ENCODE assay signal across 22 mouse cellular contexts in the genomic region with DNA sequence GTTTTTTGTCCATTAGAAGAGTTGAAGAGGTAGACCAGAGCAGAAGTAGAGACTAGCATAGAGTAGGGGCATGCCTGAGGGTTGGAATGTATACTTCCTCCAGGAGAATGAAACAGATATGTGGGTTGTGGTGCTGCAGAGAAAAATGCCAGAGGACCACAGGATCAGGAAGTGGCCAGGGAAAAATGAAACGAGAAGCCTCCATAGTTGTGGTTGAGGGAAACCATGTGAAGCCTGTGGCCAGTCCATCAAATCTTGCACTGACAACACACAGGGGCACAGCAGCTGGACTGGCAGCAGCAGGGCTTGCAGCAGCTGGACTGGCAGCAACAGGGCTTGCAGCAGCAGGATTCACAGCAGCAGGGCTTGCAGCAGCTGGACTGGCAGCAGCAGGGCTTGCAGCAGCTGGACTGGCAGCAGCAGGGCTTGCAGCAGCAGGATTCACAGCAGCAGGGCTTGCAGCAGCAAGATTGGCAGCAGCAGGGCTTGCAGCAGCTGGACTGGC. TPM values are rescaled to one million over a fixed set of nuclear protein-coding genes. Genes with fewer than 3 reads are reported as not detected.
DNase-seq lines count a peak whose midpoint lies in the region; ATAC-seq and TF ChIP-seq lines count a peak whose summit lies in the region.
"Not testable (repeated sequence)": the region's sequence is repeated elsewhere in the genome, so short reads cannot be mapped to it uniquely, and the experiment has no call there.
"Had no signal": no experiment of that assay in that cellular context is flagged by ENCODE, and none has a peak within 500 bp of the region (broad histone marks: within the 10 kb centered on the region; RNA-seq: fewer than 3 reads in every experiment).

No protein-coding gene starts in this region.

- not testable (repeated sequence) for H3K9me3 ChIP-seq in embryonic facial prominence, embryonic 14.5 days (ENCODE audit: control insufficient read depth, low read length)

- not testable (repeated sequence) for H3K27me3 ChIP-seq in C2C12 (ENCODE audit: control insufficient read depth, insufficient read depth, insufficient read length); embryonic facial prominence, embryonic 14.5 days (replicated peaks; ENCODE audit: control insufficient read depth, insufficient read depth, low read length); myocyte (ENCODE audit: control insufficient read depth, insufficient read depth, insufficient read length)

- H3K4me1 ChIP-seq in embryonic facial prominence, embryonic 14.5 days (ENCODE audit: control insufficient read depth, insufficient read depth, low read length) = not testable (repeated sequence)

- DNase-seq in 3T3-L1 (ENCODE audit: low read depth, low spot score) = peak; percentile 79
- DNase-seq in embryonic facial prominence, embryonic 14.5 days (ENCODE audit: low spot score) = peak; percentile 1

- not testable (repeated sequence) for ATAC-seq in embryonic facial prominence, embryonic 14.5 days (ENCODE audit: low read depth)
- peak; percentile 32 to 49; a peak in 3 of 4 replicates for ATAC-seq in hematopoietic stem cell, adult 5-6 weeks (replicated peaks in 1 of 2; ENCODE audit: insufficient read depth in 1 of 2, low FRiP score in 2 of 2, low TSS enrichment in 1 of 2, low read depth in 1 of 2, poor library complexity in 2 of 2, severe bottlenecking in 2 of 2)

- H3K9ac ChIP-seq in embryonic facial prominence, embryonic 14.5 days (ENCODE audit: low read depth, low read length) = not testable (repeated sequence)

- not testable (repeated sequence) for H3K36me3 ChIP-seq in C2C12 (ENCODE audit: control insufficient read depth, insufficient read depth); embryonic facial prominence, embryonic 14.5 days (ENCODE audit: control insufficient read depth, insufficient read depth, low read length); myocyte (ENCODE audit: control insufficient read depth, insufficient read depth)

- 22% methylated on average over 1 of the region's 1 CpGs for WGBS in embryonic facial prominence, embryonic 14.5 days

- H3K79me3 ChIP-seq in C2C12 (ENCODE audit: low read depth) = not testable (repeated sequence)

- not testable (repeated sequence) for H3K4me2 ChIP-seq in embryonic facial prominence, embryonic 14.5 days (ENCODE audit: low read depth, low read length); myocyte (ENCODE audit: low read depth)

- TF ChIP-seq CTCF in C2C12 (IDR thresholded peaks at IDR 0.05; ENCODE audit: control insufficient read depth, insufficient read depth, insufficient read length) = not testable (repeated sequence)

- H3K27ac ChIP-seq in embryonic facial prominence, embryonic 14.5 days (replicated peaks; ENCODE audit: low read depth, low read length) = not testable (repeated sequence)

- not testable (repeated sequence) for H3ac ChIP-seq in C2C12 (ENCODE audit: control insufficient read depth, insufficient read length, low read depth); myocyte (ENCODE audit: control insufficient read depth, insufficient read length)

- not testable (repeated sequence) for H3K79me2 ChIP-seq in C2C12 (ENCODE audit: control insufficient read depth, insufficient read depth); myocyte (ENCODE audit: control insufficient read depth, insufficient read depth)

- not testable (repeated sequence) for TF ChIP-seq POLR2A in myocyte (IDR thresholded peaks at IDR 0.05; ENCODE audit: insufficient read length, low read depth)

- H3K4me3 ChIP-seq in C2C12 (ENCODE audit: insufficient read depth, poor library complexity, severe bottlenecking); embryonic facial prominence, embryonic 14.5 days (ENCODE audit: low read depth, low read length); myocyte: not testable (repeated sequence)

TF ChIP-seq in C2C12, 6 proteins besides CTCF, POLR2A, EP300 and RAD21:
- peak; percentile 82 for TF ChIP-seq MYOD1 (IDR thresholded peaks at IDR 0.05; ENCODE audit: control insufficient read depth, insufficient read length, low read depth)

TF ChIP-seq in myocyte, 11 proteins besides CTCF, POLR2A, EP300 and RAD21:
- peak in 2 of 3 experiments; percentile 28 to 52 for TF ChIP-seq MYOD1 (IDR thresholded peaks at IDR 0.05; ENCODE audit: control insufficient read depth in 1 of 3, insufficient read length in 2 of 3, low read depth in 2 of 3)

RNA-seq across cellular contexts. Expression of gene Gm45337, which starts 0.8 kb away (rescaled TPM):
- not detected for polyA plus RNA-seq in C2C12 (2012; fragmentation: generic; extraction: Trizol)
- not detected in 2 replicates for polyA plus RNA-seq in embryonic facial prominence, embryonic 14.5 days (2014; fragmentation: Nextera tagmentation; extraction: Ambion mirVana)
- not detected in 2 replicates for total RNA-seq in hematopoietic stem cell, adult 5-6 weeks (2017)
- not detected for polyA plus RNA-seq in myocyte (2012; fragmentation: generic; extraction: Trizol)
- total RNA-seq: adrenal gland, adult 2 months; adrenal gland, postnatal 10 days; adrenal gland, postnatal 25 days; adrenal gland, postnatal 4 days; ES-E14; MEL had no signal
- polyA plus RNA-seq: adrenal gland, adult 2 months; brain, embryonic 14.5 days; cortical plate, adult 2 months; embryonic facial prominence, embryonic 10.5 days; embryonic facial prominence, embryonic 12.5 days; erythroblast, embryonic 14.5 days; forebrain, embryonic 10.5 days; forebrain, embryonic 12.5 days; forebrain, embryonic 14.5 days; forebrain, embryonic 16.5 days; frontal cortex, adult 2 months had no signal

RNA-seq across cellular contexts. Expression of gene Gm39115, which starts 7.7 kb away (rescaled TPM):
- not detected for polyA plus RNA-seq in C2C12 (2012; fragmentation: generic; extraction: Trizol)
- not detected in 2 replicates for polyA plus RNA-seq in embryonic facial prominence, embryonic 14.5 days (2014; fragmentation: Nextera tagmentation; extraction: Ambion mirVana)
- total RNA-seq in hematopoietic stem cell, adult 5-6 weeks (2017) = not detected in 2 replicates
- polyA plus RNA-seq in myocyte (2012; fragmentation: generic; extraction: Trizol) = not detected
- total RNA-seq: adrenal gland, adult 2 months; adrenal gland, postnatal 10 days; adrenal gland, postnatal 25 days; adrenal gland, postnatal 4 days; ES-E14; MEL had no signal
- polyA plus RNA-seq: adrenal gland, adult 2 months; brain, embryonic 14.5 days; cortical plate, adult 2 months; embryonic facial prominence, embryonic 10.5 days; embryonic facial prominence, embryonic 12.5 days; embryonic facial prominence, embryonic 15.5 days; erythroblast, embryonic 14.5 days; forebrain, embryonic 10.5 days; forebrain, embryonic 12.5 days; forebrain, embryonic 14.5 days; forebrain, embryonic 16.5 days; frontal cortex, adult 2 months had no signal

RNA-seq across cellular contexts. Expression of gene Gm29735, which starts 13.4 kb away (rescaled TPM):
- polyA plus RNA-seq in C2C12 (2012; fragmentation: generic; extraction: Trizol) = not detected
- not detected in 2 replicates for polyA plus RNA-seq in embryonic facial prominence, embryonic 14.5 days (2014; fragmentation: Nextera tagmentation; extraction: Ambion mirVana)
- total RNA-seq in hematopoietic stem cell, adult 5-6 weeks (2017) = not detected in 2 replicates
- polyA plus RNA-seq in myocyte (2012; fragmentation: generic; extraction: Trizol) = not detected
- total RNA-seq: adrenal gland, adult 2 months; adrenal gland, postnatal 10 days; adrenal gland, postnatal 25 days; adrenal gland, postnatal 4 days; ES-E14; MEL had no signal
- polyA plus RNA-seq: adrenal gland, adult 2 months; brain, embryonic 14.5 days; cortical plate, adult 2 months; embryonic facial prominence, embryonic 10.5 days; embryonic facial prominence, embryonic 12.5 days; erythroblast, embryonic 14.5 days; forebrain, embryonic 10.5 days; forebrain, embryonic 12.5 days; forebrain, embryonic 14.5 days; forebrain, embryonic 16.5 days; frontal cortex, adult 2 months had no signal

RNA-seq across cellular contexts. Expression of gene Gm4553, which starts 22.0 kb away (rescaled TPM):
- polyA plus RNA-seq in C2C12 (2012; fragmentation: generic; extraction: Trizol) (not detected), myocyte (2012; fragmentation: generic; extraction: Trizol) (not detected)
- polyA plus RNA-seq in embryonic facial prominence, embryonic 14.5 days (2014; fragmentation: Nextera tagmentation; extraction: Ambion mirVana) = not detected in 2 replicates
- total RNA-seq in hematopoietic stem cell, adult 5-6 weeks (2017) = not detected in 2 replicates
- total RNA-seq: adrenal gland, adult 2 months; adrenal gland, postnatal 10 days; adrenal gland, postnatal 25 days; adrenal gland, postnatal 4 days; ES-E14; MEL had no signal
- polyA plus RNA-seq: adrenal gland, adult 2 months; brain, embryonic 14.5 days; cortical plate, adult 2 months; embryonic facial prominence, embryonic 10.5 days; embryonic facial prominence, embryonic 12.5 days; erythroblast, embryonic 14.5 days; forebrain, embryonic 10.5 days; forebrain, embryonic 12.5 days; forebrain, embryonic 14.5 days; forebrain, embryonic 16.5 days; frontal cortex, adult 2 months had no signal

RNA-seq across cellular contexts. Expression of gene Gm45618, which starts 23.0 kb away (rescaled TPM):
- polyA plus RNA-seq in C2C12 (2012; fragmentation: generic; extraction: Trizol) (not detected), myocyte (2012; fragmentation: generic; extraction: Trizol) (not detected)
- polyA plus RNA-seq in embryonic facial prominence, embryonic 14.5 days (2014; fragmentation: Nextera tagmentation; extraction: Ambion mirVana) = 0.28 TPM in 1 of 2 replicates, not detected in the other
- total RNA-seq in hematopoietic stem cell, adult 5-6 weeks (2017) = not detected in 2 replicates
- total RNA-seq: adrenal gland, adult 2 months; adrenal gland, postnatal 10 days; adrenal gland, postnatal 25 days; adrenal gland, postnatal 4 days; ES-E14; MEL had no signal
- polyA plus RNA-seq: adrenal gland, adult 2 months; brain, embryonic 14.5 days; cortical plate, adult 2 months; embryonic facial prominence, embryonic 10.5 days; embryonic facial prominence, embryonic 12.5 days; erythroblast, embryonic 14.5 days; forebrain, embryonic 12.5 days; forebrain, embryonic 14.5 days; frontal cortex, adult 2 months had no signal
